Mouse (Mus musculus): Measurements from ENCODE around the gene Zfp865. TPM values are rescaled to one million over a fixed set of nuclear protein-coding genes. Genes with fewer than 3 reads are reported as not detected.
A peak's percentile ranks its signal among the peaks of the same experiment; 100 is the strongest.
"Not testable (repeated sequence)": the region's sequence is repeated elsewhere in the genome, so short reads cannot be mapped to it uniquely, and the experiment has no call there.

Gene Zfp865
- polyA plus RNA-seq, 1 experiment from 2014 or later, result 6.3 TPM

DNA sequence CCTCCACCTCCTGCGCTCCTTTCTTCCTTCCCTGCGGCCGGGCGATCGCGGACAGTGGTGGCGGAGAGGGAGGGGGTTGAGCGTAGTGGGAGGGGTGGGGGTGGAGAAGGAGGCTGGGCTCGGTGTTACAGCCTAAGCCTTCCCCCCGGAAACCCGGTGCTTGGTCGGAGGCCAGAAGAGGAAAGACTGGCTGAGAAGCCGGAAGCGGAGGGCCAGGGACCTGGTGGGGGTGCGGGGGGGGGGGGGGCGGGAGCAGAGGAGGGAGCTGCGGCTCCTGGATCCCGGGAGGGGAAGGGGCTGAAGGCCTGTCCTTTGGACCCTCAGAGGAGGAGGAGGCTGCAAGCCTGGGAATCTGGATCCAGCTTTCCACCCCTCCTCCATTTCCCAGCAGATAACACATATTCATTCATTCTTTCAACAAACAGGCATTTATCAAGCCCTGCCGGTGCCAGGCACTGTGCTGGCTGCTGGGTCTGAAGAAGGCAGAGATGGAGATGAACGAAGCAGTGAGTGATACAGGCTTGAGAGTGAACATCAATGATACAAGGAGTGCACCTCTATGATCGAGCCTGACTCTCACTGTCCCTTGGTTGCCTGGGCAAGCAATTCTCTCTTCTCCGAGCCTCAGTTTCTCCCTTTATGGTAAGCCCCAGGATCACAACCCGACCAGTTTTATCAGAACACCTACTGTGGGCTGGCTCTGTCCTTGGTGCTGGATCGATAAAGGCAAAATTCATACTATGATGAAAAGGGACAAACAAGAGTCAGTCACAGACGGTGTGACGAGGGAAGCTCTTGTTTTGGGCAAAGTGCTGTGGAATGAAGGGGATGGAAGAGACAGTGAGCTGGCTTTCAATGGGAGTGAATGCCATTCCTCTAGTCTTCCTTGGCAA lies 23.9 kb upstream of the Zfp865 start, which contains the start of gene Zfp579:
Gene Zfp579, minus strand, starts transcription at position 156 of the 893 bp plus-strand sequence.
- Histone ChIP-seq H3K27me3 (peaks cover 12% of the 10 kb centered on the region), H3K27ac (peak within 1 kb of the TSS; percentile 71), H3K4me2 (peak within 1 kb of the TSS; percentile 81), H3K9ac (peak within 1 kb of the TSS; percentile 74), H3K4me1 (peaks cover 30% of the 10 kb centered on the region), H3K36me3 (peaks cover 33% of the 10 kb centered on the region), H3K9me3 (0 out of 2 replicates have a peak, but pooled peaks cover 3% of the 10 kb centered on the region), H3K4me3 (peak within 1 kb of the TSS; percentile 60)
- ATAC-seq (ENCODE audit: insufficient number of reproducible peaks, low FRiP score, low TSS enrichment, low read depth), result peak; percentile 75
- WGBS, result 6% methylated on average over 19 of the region's 26 CpGs

DNA sequence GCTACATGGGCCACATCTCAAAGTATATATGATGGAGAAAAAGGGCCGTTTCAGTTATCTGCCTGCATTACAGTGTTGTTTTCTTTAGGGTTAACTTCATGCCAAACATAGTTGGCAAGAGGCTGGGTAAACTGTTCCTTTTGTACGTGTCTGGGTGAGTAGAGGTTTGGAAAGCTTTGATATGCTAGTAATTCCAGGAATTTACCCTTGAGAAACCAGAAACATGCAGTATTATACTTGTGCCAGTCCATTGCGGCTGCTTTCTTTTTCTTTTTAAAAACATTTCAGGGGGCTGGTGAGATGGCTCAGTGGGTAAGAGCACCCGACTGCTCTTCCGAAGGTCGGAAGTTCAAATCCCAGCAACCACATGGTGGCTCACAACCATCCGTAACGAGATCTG lies 23.2 kb upstream of the Zfp865 start:
- Histone ChIP-seq H3K36me3 (peaks cover 27% of the 10 kb centered on the region), H3K27me3 (peaks cover 12% of the 10 kb centered on the region), H3K4me1 (peaks cover 30% of the 10 kb centered on the region), H3K4me3 (peak overlapping the region; percentile 60), H3K9ac (no peak overlapping the region), H3K9me3 (no peaks in the 10 kb centered on the region), H3K27ac (no peak overlapping the region), H3K4me2 (peak overlapping the region; percentile 81)
- no peak for ATAC-seq (ENCODE audit: insufficient number of reproducible peaks, low FRiP score, low TSS enrichment, low read depth)
- 53% methylated on average over 8 of the region's 8 CpGs for WGBS

DNA sequence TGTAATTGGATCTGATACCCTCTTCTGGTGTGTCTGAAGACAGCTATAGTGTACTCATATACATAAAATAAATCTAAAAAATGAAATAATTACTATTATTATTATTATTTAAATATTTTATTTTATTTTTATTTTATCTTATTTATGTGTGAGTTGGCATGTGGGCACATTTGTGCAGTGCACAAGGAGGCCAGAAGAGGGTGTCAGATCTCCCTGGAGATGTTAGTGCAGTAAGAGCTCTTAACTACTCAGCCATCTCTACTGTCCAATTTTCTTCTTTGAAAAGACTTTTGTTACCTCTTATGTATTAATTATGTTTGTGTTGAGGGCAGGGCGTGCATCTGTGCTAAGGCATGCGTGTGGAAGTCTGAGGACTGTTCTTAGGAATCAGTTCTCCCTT lies 20.3 kb upstream of the Zfp865 start:
- H3K4me1 ChIP-seq, result peaks cover 12% of the 10 kb centered on the region
- H3K9me3 ChIP-seq, result no peaks in the 10 kb centered on the region
- H3K4me2 ChIP-seq, result no peak overlapping the region
- no peak overlapping the region for H3K27ac ChIP-seq
- no peak for ATAC-seq (ENCODE audit: insufficient number of reproducible peaks, low FRiP score, low TSS enrichment, low read depth)
- H3K9ac ChIP-seq, result no peak overlapping the region
- no peaks in the 10 kb centered on the region for H3K27me3 ChIP-seq
- H3K36me3 ChIP-seq, result peaks cover 3% of the 10 kb centered on the region; the same call in 1 of the 2 replicates
- WGBS, result 70% methylated on average over 2 of the region's 2 CpGs
- H3K4me3 ChIP-seq, result no peak overlapping the region

DNA sequence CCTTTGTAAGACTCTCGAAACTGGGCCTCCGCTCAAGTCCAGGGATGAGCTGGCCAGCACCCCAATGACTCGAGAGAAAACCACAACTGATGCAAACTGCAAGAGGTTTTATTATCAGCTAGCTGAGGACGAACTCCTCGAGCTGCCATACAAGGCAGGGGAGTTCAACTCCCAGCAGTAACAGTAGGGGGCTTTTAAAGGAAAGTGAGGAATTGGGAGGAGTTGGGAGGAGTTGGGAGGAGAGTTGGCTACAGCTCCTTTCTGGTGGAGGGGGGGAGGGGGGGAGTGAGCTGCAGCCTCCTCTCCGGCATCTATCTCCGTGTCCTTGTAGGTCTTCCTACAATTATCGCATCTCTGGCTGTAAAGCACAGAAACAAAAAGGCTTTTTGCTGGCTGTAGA lies 17.3 kb upstream of the Zfp865 start:
- not testable (repeated sequence) for H3K4me1 ChIP-seq; ATAC-seq (ENCODE audit: insufficient number of reproducible peaks, low FRiP score, low TSS enrichment, low read depth); H3K9me3 ChIP-seq; H3K4me2 ChIP-seq; H3K27me3 ChIP-seq; H3K27ac ChIP-seq; H3K9ac ChIP-seq; H3K4me3 ChIP-seq
- 61% methylated on average over 8 of the region's 8 CpGs for WGBS
- peaks cover 18% of the 10 kb centered on the region for H3K36me3 ChIP-seq

DNA sequence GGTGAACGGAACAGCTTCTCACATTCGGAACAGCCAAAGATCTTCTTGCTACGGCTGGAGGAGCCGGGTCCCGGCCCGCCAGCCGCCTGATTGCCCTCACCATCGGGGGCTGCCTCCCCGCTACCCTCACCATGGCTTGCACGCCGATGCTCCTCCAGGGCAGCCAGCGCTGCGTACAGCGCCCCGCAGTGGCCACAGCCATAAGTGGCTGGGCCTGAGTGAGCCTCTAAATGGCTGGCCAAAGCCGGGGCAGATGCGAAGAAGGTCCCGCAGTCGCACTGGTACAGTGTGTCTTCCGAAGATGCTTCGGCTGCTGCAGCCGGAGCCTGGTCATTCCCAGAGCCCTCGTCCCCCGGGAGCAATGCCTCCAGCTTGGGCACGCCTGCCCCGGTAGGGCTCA lies 11.9 kb upstream of the Zfp865 start:
- peaks cover 5% of the 10 kb centered on the region; the same call in 1 of the 2 replicates for H3K4me1 ChIP-seq
- H3K27ac ChIP-seq, result no peak overlapping the region
- no peak for ATAC-seq (ENCODE audit: insufficient number of reproducible peaks, low FRiP score, low TSS enrichment, low read depth)
- H3K4me3 ChIP-seq, result no peak overlapping the region
- 97% methylated on average over 26 of the region's 26 CpGs for WGBS
- H3K9me3 ChIP-seq, result no peaks in the 10 kb centered on the region
- H3K9ac ChIP-seq, result no peak overlapping the region
- no peak overlapping the region for H3K4me2 ChIP-seq
- H3K36me3 ChIP-seq, result peaks cover 68% of the 10 kb centered on the region
- no peaks in the 10 kb centered on the region for H3K27me3 ChIP-seq

DNA sequence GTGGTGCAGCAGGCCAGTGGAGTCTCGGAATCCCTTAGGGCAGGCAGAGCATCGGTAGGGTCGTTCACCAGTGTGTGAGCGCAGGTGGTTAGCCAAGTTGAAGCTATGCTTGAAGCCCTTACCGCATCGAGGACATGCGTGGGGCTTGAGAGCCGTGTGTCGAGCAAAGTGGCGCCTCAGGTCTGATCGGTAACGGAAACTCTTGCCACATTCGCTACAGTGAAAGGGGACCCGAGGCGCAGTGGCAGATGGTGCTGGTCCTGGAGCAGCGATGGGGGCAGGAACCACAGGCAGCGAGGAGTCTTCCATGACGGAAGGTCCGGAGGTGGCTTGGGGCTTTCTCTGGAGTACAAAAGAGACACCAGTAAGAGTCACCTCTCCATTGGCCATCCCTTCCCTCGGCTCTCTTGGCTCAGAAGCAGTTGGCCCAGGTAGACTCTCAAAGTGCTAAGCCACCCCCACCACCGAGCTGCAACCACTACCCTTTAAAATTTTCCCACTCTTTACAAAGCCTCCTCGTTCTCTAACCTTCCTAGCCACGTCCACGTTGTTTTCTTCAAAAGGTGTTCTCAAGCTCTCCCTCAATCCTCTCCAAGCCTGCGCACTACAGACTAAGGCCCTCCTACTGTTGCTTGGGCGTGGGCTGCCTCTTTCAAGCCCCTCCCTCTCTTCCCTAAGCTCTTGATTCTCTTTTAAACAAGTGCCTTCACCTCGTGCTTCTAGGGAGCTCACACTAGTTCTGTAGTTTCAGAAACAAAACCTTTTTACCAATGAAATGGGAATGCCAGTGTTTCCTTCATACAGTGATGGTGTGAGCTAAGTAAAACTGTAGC lies 7.3 kb upstream of the Zfp865 start:
- no peak overlapping the region for H3K4me2 ChIP-seq
- ATAC-seq (ENCODE audit: insufficient number of reproducible peaks, low FRiP score, low TSS enrichment, low read depth), result no peak
- H3K27me3 ChIP-seq, result no peaks in the 10 kb centered on the region
- no peaks in the 10 kb centered on the region for H3K9me3 ChIP-seq
- H3K4me3 ChIP-seq, result peak overlapping the region; percentile 74; the same call in 1 of the 2 replicates
- H3K27ac ChIP-seq, result no peak overlapping the region
- H3K9ac ChIP-seq, result no peak overlapping the region
- peaks cover 55% of the 10 kb centered on the region for H3K36me3 ChIP-seq
- peaks cover 10% of the 10 kb centered on the region; the same call in 1 of the 2 replicates for H3K4me1 ChIP-seq
- WGBS, result 92% methylated on average over 27 of the region's 27 CpGs

DNA sequence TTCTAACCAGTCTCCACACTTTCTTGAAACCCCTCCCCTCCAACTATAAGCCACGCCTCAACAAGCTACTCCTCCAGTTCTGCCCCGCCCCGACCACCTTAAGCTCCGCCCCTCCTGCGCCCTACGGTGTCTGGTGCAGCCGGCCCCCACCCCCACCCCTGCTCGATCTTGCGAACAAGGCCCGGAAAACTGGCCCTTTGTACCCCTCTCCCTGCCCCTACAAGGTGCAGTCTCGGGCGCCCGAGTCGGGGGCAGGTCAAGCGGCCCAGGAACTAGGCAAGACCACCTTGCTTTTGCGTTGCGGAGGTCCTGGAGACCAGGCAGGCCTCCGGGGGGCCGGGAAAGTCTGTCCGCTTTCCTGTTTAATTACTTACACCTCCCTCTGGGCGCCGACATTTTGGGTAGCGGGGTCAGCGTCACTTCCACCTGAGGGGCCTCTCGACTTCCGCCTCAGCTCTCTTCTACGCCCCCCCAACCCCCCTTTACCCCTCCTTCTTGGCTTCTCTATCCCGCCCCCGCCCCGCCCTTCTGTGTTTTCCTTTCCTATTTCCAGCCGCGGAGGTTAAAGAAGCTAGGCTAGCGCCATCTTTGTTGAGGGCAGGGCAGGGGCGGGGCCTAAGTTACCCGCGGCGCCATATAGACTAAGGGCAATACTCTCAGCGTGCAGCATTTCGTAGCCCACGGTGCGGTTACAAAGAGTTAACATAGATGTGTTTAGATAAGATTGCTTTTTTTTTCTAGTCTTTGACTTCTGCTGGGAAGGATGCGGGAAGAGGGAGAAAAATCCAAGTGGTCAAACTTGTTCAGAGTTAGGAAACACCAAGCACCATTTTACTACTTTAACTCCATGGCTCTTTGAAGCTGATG lies 5.7 kb upstream of the Zfp865 start, which contains the start of the genes Zfp524 and Fiz1:
Gene Zfp524, plus strand, starts transcription at position 165 of the 867 bp plus-strand sequence.
Gene Fiz1, minus strand, starts transcription at position 447 of the 867 bp plus-strand sequence.
- Histone ChIP-seq H3K9ac (peak within 1 kb of the TSS; percentile 74), H3K9me3 (no peaks in the 10 kb centered on the region), H3K4me2 (peak within 1 kb of the TSS; percentile 64), H3K4me3 (peak within 1 kb of the TSS; percentile 74), H3K36me3 (peaks cover 43% of the 10 kb centered on the region), H3K27ac (peak within 1 kb of the TSS; percentile 99), H3K4me1 (peaks cover 17% of the 10 kb centered on the region; the same call in 1 of the 2 replicates), H3K27me3 (no peaks in the 10 kb centered on the region)
- WGBS, result under 1% methylated on average over 42 of the region's 42 CpGs
- peak; percentile 82 for ATAC-seq (ENCODE audit: insufficient number of reproducible peaks, low FRiP score, low TSS enrichment, low read depth)

DNA sequence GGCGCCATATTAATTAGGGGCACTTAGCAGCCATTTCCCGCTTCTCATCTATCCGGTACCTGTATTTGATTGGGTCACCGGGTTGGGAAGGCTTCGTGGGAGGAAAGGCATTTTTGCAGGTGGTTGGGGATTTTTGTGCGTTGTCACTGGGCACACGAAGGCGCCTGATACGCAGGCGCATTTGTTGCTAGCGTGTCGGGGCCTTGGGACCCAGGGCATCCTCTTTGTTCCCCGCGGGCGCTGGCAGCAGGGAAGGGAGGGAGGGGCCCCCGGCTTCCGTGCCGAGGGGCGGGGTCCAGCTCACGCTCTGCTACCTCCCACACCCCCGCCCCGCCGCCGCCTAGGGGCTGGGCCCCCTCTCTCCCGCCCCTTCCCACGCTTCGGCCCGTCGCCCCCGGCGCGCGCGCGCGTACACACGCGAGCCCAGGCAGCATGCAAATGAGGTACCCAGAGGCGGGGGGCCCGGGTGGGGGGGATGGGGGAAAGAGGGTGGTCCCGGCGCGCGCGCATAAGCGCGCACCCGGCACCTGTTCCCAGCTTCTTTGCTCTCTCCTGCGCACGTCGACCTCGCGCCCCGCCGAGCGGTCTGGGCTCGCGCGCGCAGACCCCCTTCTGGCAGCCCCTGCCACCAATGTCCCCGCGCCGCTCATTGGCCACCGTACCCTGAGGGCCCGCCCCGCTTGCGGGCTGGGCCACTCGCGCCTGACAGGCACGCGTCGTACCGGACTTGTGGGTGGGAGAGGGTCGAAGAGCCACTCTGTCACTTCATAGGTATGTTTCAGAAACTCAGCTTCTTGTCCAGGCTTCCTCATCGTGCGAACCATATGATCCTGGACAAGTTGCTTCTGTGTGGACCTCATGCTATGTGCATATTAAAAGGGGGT lies 4.8 kb upstream of the Zfp865 start, which contains the start of gene Gm44973:
Gene Gm44973, plus strand, starts transcription at position 379 of the 884 bp plus-strand sequence.
- Histone ChIP-seq H3K4me1 (peaks cover 19% of the 10 kb centered on the region; the same call in 1 of the 2 replicates), H3K4me2 (peak within 1 kb of the TSS; percentile 64), H3K9ac (peak within 1 kb of the TSS; percentile 74), H3K4me3 (peak within 1 kb of the TSS; percentile 74), H3K27ac (peak within 1 kb of the TSS; percentile 99), H3K27me3 (no peaks in the 10 kb centered on the region), H3K9me3 (no peaks in the 10 kb centered on the region), H3K36me3 (peaks cover 34% of the 10 kb centered on the region)
- under 1% methylated on average over 55 of the region's 76 CpGs for WGBS
- peak; percentile 83 for ATAC-seq (ENCODE audit: insufficient number of reproducible peaks, low FRiP score, low TSS enrichment, low read depth)

DNA sequence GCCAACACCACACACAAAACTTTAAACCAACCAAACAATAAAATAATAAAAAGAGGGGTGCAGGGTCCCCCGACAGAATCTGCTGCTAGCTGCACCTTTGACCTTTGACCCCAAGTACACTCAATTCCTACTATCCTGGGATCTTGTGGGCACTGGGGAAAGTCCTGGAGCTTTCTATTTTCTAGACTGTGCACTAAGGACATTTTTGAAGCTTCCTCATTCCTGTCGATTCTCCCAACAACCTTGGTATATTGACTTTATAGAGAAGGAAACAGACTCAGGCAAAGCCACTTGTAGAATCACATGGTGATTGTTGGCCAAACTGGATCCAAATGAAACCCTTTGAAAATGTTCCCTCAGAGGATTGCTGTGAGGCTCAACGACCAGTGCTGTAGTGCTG lies 4.1 kb upstream of the Zfp865 start:
- Histone ChIP-seq H3K36me3 (peaks cover 27% of the 10 kb centered on the region), H3K27ac (peak overlapping the region; percentile 99), H3K9ac (peak overlapping the region; percentile 52; the same call in 1 of the 2 replicates), H3K4me1 (peaks cover 21% of the 10 kb centered on the region), H3K4me3 (peak overlapping the region; percentile 74), H3K27me3 (no peaks in the 10 kb centered on the region), H3K9me3 (no peaks in the 10 kb centered on the region), H3K4me2 (peak overlapping the region; percentile 64)
- WGBS, result 63% methylated on average over 3 of the region's 3 CpGs
- ATAC-seq (ENCODE audit: insufficient number of reproducible peaks, low FRiP score, low TSS enrichment, low read depth), result no peak

DNA sequence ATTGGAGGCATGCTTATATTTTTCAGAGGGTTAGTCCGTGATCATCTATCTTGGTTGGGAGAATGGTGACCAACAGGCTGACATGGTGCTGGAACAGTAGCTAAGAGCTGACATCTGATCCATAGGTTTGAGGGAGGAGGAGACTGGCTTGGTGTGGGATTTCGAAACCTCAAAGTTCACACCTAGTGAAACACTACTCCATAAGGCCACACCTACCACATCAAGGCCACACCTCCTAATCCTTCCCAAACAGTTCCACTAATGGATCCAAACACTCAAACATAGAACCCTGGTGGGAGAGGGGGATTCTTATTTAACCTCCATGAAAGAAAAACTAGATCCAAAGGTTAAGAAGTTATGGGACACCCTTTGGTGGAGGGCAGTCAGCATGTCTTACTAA lies 3.3 kb upstream of the Zfp865 start:
- Histone ChIP-seq H3K9ac (no peak overlapping the region), H3K36me3 (peaks cover 19% of the 10 kb centered on the region), H3K27me3 (no peaks in the 10 kb centered on the region), H3K4me1 (peaks cover 30% of the 10 kb centered on the region), H3K9me3 (no peaks in the 10 kb centered on the region), H3K4me3 (no peak overlapping the region), H3K27ac (no peak overlapping the region), H3K4me2 (no peak overlapping the region)
- WGBS, result 94% methylated on average over 2 of the region's 2 CpGs
- ATAC-seq (ENCODE audit: insufficient number of reproducible peaks, low FRiP score, low TSS enrichment, low read depth), result no peak
